In genomic region chr16:60604613-60605012, GRCm38 (mm10) we compare ENCODE assay signal across 8 mouse cellular contexts. TPM values are rescaled to one million over a fixed set of nuclear protein-coding genes. Genes with fewer than 3 reads are reported as not detected.
DNase-seq lines count a peak whose midpoint lies in the region; ATAC-seq lines count a peak whose summit lies in the region.

No protein-coding gene starts in this region.

- no peaks in the 10 kb centered on the region; the same call in 1 of the 2 replicates for H3K4me1 ChIP-seq in embryonic facial prominence, embryonic 11.5 days (ENCODE audit: control insufficient read depth, insufficient read depth, low read length)
- peaks cover 3% of the 10 kb centered on the region; the same call in 1 of the 2 replicates for H3K4me1 ChIP-seq in intestine, embryonic 14.5 days (replicated peaks; ENCODE audit: control insufficient read depth, insufficient read depth, low read length)

- ATAC-seq in embryonic facial prominence, embryonic 11.5 days (replicated peaks; ENCODE audit: insufficient number of reproducible peaks, low FRiP score, low TSS enrichment, low read depth) = no peak
- ATAC-seq in intestine, embryonic 14.5 days (replicated peaks; ENCODE audit: low FRiP score, low TSS enrichment, low read depth) = no peak
- no peak for ATAC-seq in inflammation-experienced regulatory T-cells, adult 6 months

- peak overlapping the region; percentile 43 for H3K4me3 ChIP-seq in embryonic facial prominence, embryonic 11.5 days (ENCODE audit: low read depth, low read length)
- peak overlapping the region; percentile 30 for H3K4me3 ChIP-seq in intestine, embryonic 14.5 days (ENCODE audit: low read depth, low read length)

- H3K27ac ChIP-seq in embryonic facial prominence, embryonic 11.5 days (replicated peaks; ENCODE audit: low read depth, low read length) = no peak overlapping the region
- no peak overlapping the region for H3K27ac ChIP-seq in intestine, embryonic 14.5 days (ENCODE audit: low read depth)

- no peaks in the 10 kb centered on the region for H3K9me3 ChIP-seq in embryonic facial prominence, embryonic 11.5 days (replicated peaks; ENCODE audit: control insufficient read depth, low read length)
- no peaks in the 10 kb centered on the region for H3K9me3 ChIP-seq in intestine, embryonic 14.5 days (ENCODE audit: control insufficient read depth, low read length)

- under 1% methylated on average over 10 of the region's 10 CpGs for WGBS in embryonic facial prominence, embryonic 11.5 days
- WGBS in intestine, embryonic 14.5 days = 3% methylated on average over 10 of the region's 10 CpGs

- H3K9ac ChIP-seq in embryonic facial prominence, embryonic 11.5 days (replicated peaks; ENCODE audit: low read length) = peak overlapping the region; percentile 43
- no peak overlapping the region for H3K9ac ChIP-seq in intestine, embryonic 14.5 days (ENCODE audit: low read length)

- H3K27me3 ChIP-seq in embryonic facial prominence, embryonic 11.5 days (ENCODE audit: control insufficient read depth, insufficient read depth, low read length) = peaks cover 10% of the 10 kb centered on the region
- peaks cover 38% of the 10 kb centered on the region for H3K27me3 ChIP-seq in intestine, embryonic 14.5 days (replicated peaks; ENCODE audit: control insufficient read depth, insufficient read depth, low read length)

- H3K4me2 ChIP-seq in embryonic facial prominence, embryonic 11.5 days (ENCODE audit: low read depth, low read length) = peak overlapping the region; percentile 93
- H3K4me2 ChIP-seq in intestine, embryonic 14.5 days (ENCODE audit: low read length) = peak overlapping the region; percentile 59

- DNase-seq in layer of hippocampus, adult 8-10 months (ENCODE audit: low spot score in 2 of 2) = peak; percentile 10 to 20
- no peak for DNase-seq in layer of hippocampus, adult 9-10 months (ENCODE audit: low spot score)
- DNase-seq in embryonic facial prominence, embryonic 11.5 days (ENCODE audit: low spot score) = no peak
- no peak for DNase-seq in intestine, embryonic 14.5 days (ENCODE audit: low spot score)
- DNase-seq in retina, postnatal 1 day = peak; percentile 21
- DNase-seq in gastrocnemius, postnatal 10 days = no peak
- no peak for DNase-seq in urinary bladder, postnatal 36 days (ENCODE audit: low spot score in 2 of 2)

- H3K36me3 ChIP-seq in embryonic facial prominence, embryonic 11.5 days (replicated peaks; ENCODE audit: control insufficient read depth, insufficient read depth, low read depth, low read length) = no peaks in the 10 kb centered on the region
- no peaks in the 10 kb centered on the region for H3K36me3 ChIP-seq in intestine, embryonic 14.5 days (ENCODE audit: control insufficient read depth, insufficient read depth, low read length)

RNA-seq across cellular contexts. Expression of gene Epha6, which starts 0.7 kb away (rescaled TPM):
- 100 to 1,000 TPM; 159 to 187 (median 173) TPM for total RNA-seq in layer of hippocampus, adult 8-10 months (2022)
- 0.50 TPM in 1 of 2 replicates, not detected in the other for polyA plus RNA-seq in embryonic facial prominence, embryonic 11.5 days (2014; fragmentation: Nextera tagmentation; extraction: Ambion mirVana)
- 0.16 and 0.27 TPM in 2 replicates for polyA plus RNA-seq in intestine, embryonic 14.5 days (2014; fragmentation: Nextera tagmentation; extraction: Ambion mirVana)
- not detected for polyA plus RNA-seq in inflammation-experienced regulatory T-cells, adult 6 months (2017; shearing (Covaris generic))
- under 1 TPM; 0.23 to 0.40 TPM for total RNA-seq in gastrocnemius, postnatal 10 days (2021)

Comparison
In these comparisons a context has a peak if more than half of its experiments do, and no peak if none do; other contexts are left out.
1. DNase-seq: peak in layer of hippocampus, adult 8-10 months (2 of 2) and retina, postnatal 1 day (single experiment); none in layer of hippocampus, adult 9-10 months (single experiment), embryonic facial prominence, embryonic 11.5 days (single experiment), intestine, embryonic 14.5 days (single experiment), gastrocnemius, postnatal 10 days (single experiment) and urinary bladder, postnatal 36 days (0 of 2).